ENCODE assay signal across 11 mouse cellular contexts in the genomic region with DNA sequence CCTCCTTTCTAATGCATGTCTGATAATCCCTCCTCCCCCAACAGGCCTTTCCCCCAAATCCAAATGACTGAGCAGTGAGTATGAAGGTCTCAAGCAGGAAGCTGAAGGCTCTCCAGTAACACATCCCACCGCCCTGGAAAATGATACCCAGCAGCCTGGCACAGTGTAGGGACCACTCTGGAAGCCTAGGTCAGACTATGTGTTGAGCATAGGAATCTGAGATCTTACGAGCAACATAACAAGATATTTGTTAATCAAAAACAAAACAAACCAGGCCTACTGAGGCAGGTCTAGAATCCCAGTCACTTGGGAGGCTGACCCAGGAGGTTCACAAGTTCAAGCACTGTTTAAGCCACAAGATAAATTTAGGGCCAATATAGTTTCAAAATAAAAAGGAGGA. TPM values are rescaled to one million over a fixed set of nuclear protein-coding genes. Genes with fewer than 3 reads are reported as not detected.
DNase-seq lines count a peak whose midpoint lies in the region; ATAC-seq lines count a peak whose summit lies in the region.
"Had no signal": no experiment of that assay in that cellular context is flagged by ENCODE, and none has a peak within 500 bp of the region (broad histone marks: within the 10 kb centered on the region; RNA-seq: fewer than 3 reads in every experiment).

No protein-coding gene starts in this region.

- intact Hi-C loops in heart, postnatal 25 days (cut with DNase I): loop anchor here (5.0 kb wide), 2 partner anchors 63 to 548 kb away; a partner anchor contains a TSS

- H3K9ac ChIP-seq in heart, embryonic 14.5 days (ENCODE audit: low read length): peak overlapping the region; percentile 99
- H3K9ac ChIP-seq in hindbrain, embryonic 14.5 days: peak overlapping the region; percentile 99; the same call in 1 of the 2 replicates
- H3K9ac ChIP-seq in midbrain, embryonic 11.5 days (ENCODE audit: low read length): no peak overlapping the region

- no peaks in the 10 kb centered on the region for H3K27me3 ChIP-seq in heart, embryonic 14.5 days (ENCODE audit: control insufficient read depth, insufficient read depth, low read length)
- H3K27me3 ChIP-seq in embryonic facial prominence, embryonic 10.5 days (replicated peaks; ENCODE audit: low read depth, poor library complexity, severe bottlenecking): no peaks in the 10 kb centered on the region
- H3K27me3 ChIP-seq in hindbrain, embryonic 14.5 days (ENCODE audit: control insufficient read depth, insufficient read depth, low read length): no peaks in the 10 kb centered on the region
- no peaks in the 10 kb centered on the region for H3K27me3 ChIP-seq in midbrain, embryonic 11.5 days (ENCODE audit: control insufficient read depth, insufficient read depth, low read length)

- H3K4me3 ChIP-seq in heart, embryonic 14.5 days (ENCODE audit: control insufficient read depth in 1 of 2, insufficient read depth in 1 of 2, low read depth in 1 of 2, low read length in 2 of 2): 0 out of 4 replicates have a peak overlapping the region, but pooled peaks of 1 of the 2 experiments have one; percentile 99
- peak overlapping the region; percentile 99 for H3K4me3 ChIP-seq in embryonic facial prominence, embryonic 10.5 days
- H3K4me3 ChIP-seq in hindbrain, embryonic 14.5 days (replicated peaks; ENCODE audit: low read length): peak overlapping the region; percentile 92
- H3K4me3 ChIP-seq in midbrain, embryonic 11.5 days (ENCODE audit: low read depth, low read length): peak overlapping the region; percentile 99

- H3K4me2 ChIP-seq in heart, embryonic 14.5 days (ENCODE audit: low read length): peak overlapping the region; percentile 73
- peak overlapping the region; percentile 78 for H3K4me2 ChIP-seq in hindbrain, embryonic 14.5 days (replicated peaks)
- H3K4me2 ChIP-seq in midbrain, embryonic 11.5 days: peak overlapping the region; percentile 55

- no peaks in the 10 kb centered on the region for H3K36me3 ChIP-seq in heart, embryonic 14.5 days (ENCODE audit: control insufficient read depth, insufficient read depth, low read length)
- peaks cover 26% of the 10 kb centered on the region for H3K36me3 ChIP-seq in embryonic facial prominence, embryonic 10.5 days (replicated peaks)
- H3K36me3 ChIP-seq in hindbrain, embryonic 14.5 days (replicated peaks; ENCODE audit: control insufficient read depth, insufficient read depth): no peaks in the 10 kb centered on the region
- H3K36me3 ChIP-seq in midbrain, embryonic 11.5 days (ENCODE audit: control insufficient read depth, insufficient read depth, low read length): no peaks in the 10 kb centered on the region

- no peak for ATAC-seq in heart, embryonic 14.5 days (ENCODE audit: insufficient number of reproducible peaks, insufficient read depth, low FRiP score, low read depth)
- ATAC-seq in hindbrain, embryonic 14.5 days (ENCODE audit: low FRiP score): no peak
- no peak for ATAC-seq in midbrain, embryonic 11.5 days (ENCODE audit: low FRiP score)
- no peak for ATAC-seq in cerebellum, adult (ENCODE audit: insufficient number of reproducible peaks, low FRiP score, low TSS enrichment)

- no peak overlapping the region for H3K27ac ChIP-seq in heart, embryonic 14.5 days (replicated peaks in 1 of 2; ENCODE audit: control insufficient read depth in 1 of 2, insufficient read depth in 1 of 2, low read depth in 2 of 2, low read length in 2 of 2)
- H3K27ac ChIP-seq in embryonic facial prominence, embryonic 10.5 days (replicated peaks): no peak overlapping the region
- no peak overlapping the region for H3K27ac ChIP-seq in hindbrain, embryonic 14.5 days
- no peak overlapping the region for H3K27ac ChIP-seq in midbrain, embryonic 11.5 days (ENCODE audit: low read depth, low read length)

- peaks cover 0 to 12% of the 10 kb centered on the region in 2 experiments; a peak in 2 of 4 replicates for H3K4me1 ChIP-seq in heart, embryonic 14.5 days (ENCODE audit: control insufficient read depth in 2 of 2, insufficient read depth in 2 of 2, low read length in 2 of 2)
- peaks cover 15% of the 10 kb centered on the region for H3K4me1 ChIP-seq in embryonic facial prominence, embryonic 10.5 days
- peaks cover 13% of the 10 kb centered on the region for H3K4me1 ChIP-seq in hindbrain, embryonic 14.5 days (replicated peaks; ENCODE audit: control insufficient read depth, insufficient read depth, low read length)
- H3K4me1 ChIP-seq in midbrain, embryonic 11.5 days (ENCODE audit: control insufficient read depth, insufficient read depth, low read length): peaks cover 9% of the 10 kb centered on the region

- DNase-seq in heart, postnatal 25 days (ENCODE audit: low spot score): no peak
- DNase-seq in embryonic facial prominence, embryonic 10.5 days (ENCODE audit: low spot score): no peak
- no peak for DNase-seq in hindbrain, embryonic 14.5 days (ENCODE audit: low spot score)
- DNase-seq in midbrain, embryonic 11.5 days (ENCODE audit: low spot score, missing footprints): peak; percentile 83
- DNase-seq in layer of hippocampus, adult 11-12 months (ENCODE audit: low spot score): no peak
- DNase-seq in thymus, adult 18-20 months: no peak
- DNase-seq: adrenal gland, postnatal 36 days; thymus, postnatal 14 days had no signal

- 79% methylated on average over 2 of the region's 2 CpGs for WGBS in heart, embryonic 14.5 days
- 91% methylated on average over 2 of the region's 2 CpGs for WGBS in embryonic facial prominence, embryonic 10.5 days
- 87% methylated on average over 2 of the region's 2 CpGs for WGBS in hindbrain, embryonic 14.5 days
- WGBS in midbrain, embryonic 11.5 days: 92% methylated on average over 2 of the region's 2 CpGs

- no peaks in the 10 kb centered on the region for H3K9me3 ChIP-seq in heart, embryonic 14.5 days (ENCODE audit: control insufficient read depth, low read length)
- no peaks in the 10 kb centered on the region for H3K9me3 ChIP-seq in embryonic facial prominence, embryonic 10.5 days
- no peaks in the 10 kb centered on the region for H3K9me3 ChIP-seq in hindbrain, embryonic 14.5 days (ENCODE audit: control insufficient read depth, low read length)
- H3K9me3 ChIP-seq in midbrain, embryonic 11.5 days (ENCODE audit: control insufficient read depth, low read length): no peaks in the 10 kb centered on the region; the same call in 1 of the 2 replicates

RNA-seq across cellular contexts. Expression of a gene that starts 2.0 kb away (rescaled TPM):
- polyA plus RNA-seq in heart, embryonic 14.5 days (2014; fragmentation: Nextera tagmentation; extraction: Ambion mirVana): 40.0 and 45.9 TPM in 2 replicates
- 10 to 100 TPM; 28.9 to 31.9 TPM for total RNA-seq in heart, postnatal 25 days (2021)
- polyA plus RNA-seq in embryonic facial prominence, embryonic 10.5 days (2016; fragmentation: Nextera tagmentation; extraction: Ambion mirVana): 54.2 and 56.1 TPM in 2 replicates
- 93.8 and 94.1 TPM in 2 replicates for polyA plus RNA-seq in hindbrain, embryonic 14.5 days (2014; fragmentation: Nextera tagmentation; extraction: Ambion mirVana)
- 89.6 and 92.3 TPM in 2 replicates for polyA plus RNA-seq in midbrain, embryonic 11.5 days (2014; fragmentation: Nextera tagmentation; extraction: Ambion mirVana)

RNA-seq across cellular contexts. Expression of a gene that starts 9.7 kb away (rescaled TPM):
- polyA plus RNA-seq in heart, embryonic 14.5 days (2014; fragmentation: Nextera tagmentation; extraction: Ambion mirVana): not detected in 2 replicates
- not detected for total RNA-seq in heart, postnatal 25 days (2021)
- polyA plus RNA-seq in embryonic facial prominence, embryonic 10.5 days (2016; fragmentation: Nextera tagmentation; extraction: Ambion mirVana): not detected in 2 replicates
- polyA plus RNA-seq in hindbrain, embryonic 14.5 days (2014; fragmentation: Nextera tagmentation; extraction: Ambion mirVana): not detected in 2 replicates
- not detected in 2 replicates for polyA plus RNA-seq in midbrain, embryonic 11.5 days (2014; fragmentation: Nextera tagmentation; extraction: Ambion mirVana)
- total RNA-seq: adrenal gland, postnatal 36 days; layer of hippocampus, adult 18-20 months had no signal

RNA-seq across cellular contexts. Expression of a gene that starts 21.9 kb away (rescaled TPM):
- not detected in 2 replicates for polyA plus RNA-seq in heart, embryonic 14.5 days (2014; fragmentation: Nextera tagmentation; extraction: Ambion mirVana)
- not detected for total RNA-seq in heart, postnatal 25 days (2021)
- not detected in 2 replicates for polyA plus RNA-seq in embryonic facial prominence, embryonic 10.5 days (2016; fragmentation: Nextera tagmentation; extraction: Ambion mirVana)
- polyA plus RNA-seq in hindbrain, embryonic 14.5 days (2014; fragmentation: Nextera tagmentation; extraction: Ambion mirVana): 0.07 and 0.12 TPM in 2 replicates
- polyA plus RNA-seq in midbrain, embryonic 11.5 days (2014; fragmentation: Nextera tagmentation; extraction: Ambion mirVana): 0.06 TPM in 1 of 2 replicates, not detected in the other
- total RNA-seq: adrenal gland, postnatal 36 days; layer of hippocampus, adult 18-20 months had no signal
